ENCODE assay signal across 13 mouse cellular contexts in genomic region chr11:113630642-113631041, GRCm38 (mm10). TPM values are rescaled to one million over a fixed set of nuclear protein-coding genes. Genes with fewer than 3 reads are reported as not detected.
DNase-seq lines count a peak whose midpoint lies in the region; ATAC-seq and TF ChIP-seq lines count a peak whose summit lies in the region.
"Had no signal": no experiment of that assay in that cellular context is flagged by ENCODE, and none has a peak within 500 bp of the region (broad histone marks: within the 10 kb centered on the region; RNA-seq: fewer than 3 reads in every experiment).

No protein-coding gene starts in this region.

- DNase-seq in heart, adult 2 months, result no peak
- no peak for DNase-seq in heart, postnatal 10 days
- DNase-seq in lung, postnatal 0 days (ENCODE audit: low spot score), result peak; percentile 66
- DNase-seq in lung, postnatal 36 days, result no peak
- DNase-seq in NIH3T3 (ENCODE audit: low read depth), result peak; percentile 65
- no peak for DNase-seq in cerebellum, adult 11 months
- DNase-seq: right cerebral cortex, postnatal 25 days had no signal

- H3K9me3 ChIP-seq in lung, postnatal 0 days (ENCODE audit: low read length), result no peaks in the 10 kb centered on the region
- H3K9me3 ChIP-seq: embryonic facial prominence, embryonic 13.5 days; midbrain, embryonic 10.5 days had no signal

- no peaks in the 10 kb centered on the region for H3K4me1 ChIP-seq in heart, adult 2 months (ENCODE audit: control insufficient read depth, insufficient read depth, low read length)
- H3K4me1 ChIP-seq in lung, postnatal 0 days (ENCODE audit: insufficient read depth, low read depth, low read length), result no peaks in the 10 kb centered on the region
- peaks cover 4% of the 10 kb centered on the region; the same call in 1 of the 2 replicates for H3K4me1 ChIP-seq in small intestine, adult 2 months (ENCODE audit: control insufficient read depth, insufficient read depth, insufficient read length, low read length)
- H3K4me1 ChIP-seq: embryonic facial prominence, embryonic 13.5 days; midbrain, embryonic 10.5 days had no signal

- no peak overlapping the region for H3K27ac ChIP-seq in heart, adult 2 months
- no peak overlapping the region for H3K27ac ChIP-seq in lung, postnatal 0 days (ENCODE audit: low read length)
- H3K27ac ChIP-seq in small intestine, adult 2 months (ENCODE audit: insufficient read depth, low read depth, low read length), result peak overlapping the region; percentile 82; the same call in 1 of the 2 replicates
- H3K27ac ChIP-seq: embryonic facial prominence, embryonic 13.5 days; midbrain, embryonic 10.5 days had no signal

- H3K4me2 ChIP-seq in lung, postnatal 0 days (replicated peaks; ENCODE audit: low read depth, low read length), result no peak overlapping the region
- H3K4me2 ChIP-seq: embryonic facial prominence, embryonic 13.5 days; heart, embryonic 11.5 days had no signal

- no peak overlapping the region for H3K9ac ChIP-seq in heart, adult 2 months (ENCODE audit: low read depth, low read length)
- H3K9ac ChIP-seq in lung, postnatal 0 days (replicated peaks; ENCODE audit: low read depth), result no peak overlapping the region
- H3K9ac ChIP-seq: embryonic facial prominence, embryonic 13.5 days had no signal

- peak; percentile 51 for TF ChIP-seq CTCF in heart, adult 2 months (IDR thresholded peaks at IDR 0.05)
- TF ChIP-seq CTCF in lung, postnatal 0 days (IDR thresholded peaks at IDR 0.05), result peak; percentile 59
- TF ChIP-seq CTCF in small intestine, adult 2 months (IDR thresholded peaks at IDR 0.05; ENCODE audit: extremely low read depth, insufficient read length, insufficient replicate concordance, low read depth, low read length), result peak; percentile 21; the same call in 1 of the 2 replicates

- TF ChIP-seq POLR2A in heart, adult 2 months (IDR thresholded peaks at IDR 0.05; ENCODE audit: insufficient read depth, low read depth, low read length), result no peak
- TF ChIP-seq POLR2A in small intestine, adult 2 months (IDR thresholded peaks at IDR 0.05; ENCODE audit: low read depth, low read length), result no peak

- H3K36me3 ChIP-seq in heart, adult 2 months (ENCODE audit: control insufficient read depth, insufficient read depth, low read length), result no peaks in the 10 kb centered on the region
- no peaks in the 10 kb centered on the region for H3K36me3 ChIP-seq in lung, postnatal 0 days (ENCODE audit: insufficient read depth, low read length)
- H3K36me3 ChIP-seq in small intestine, adult 2 months (ENCODE audit: control insufficient read depth, insufficient read depth, low read length), result no peaks in the 10 kb centered on the region
- H3K36me3 ChIP-seq: embryonic facial prominence, embryonic 13.5 days; midbrain, embryonic 10.5 days had no signal

- no peaks in the 10 kb centered on the region for H3K79me2 ChIP-seq in heart, adult 2 months (replicated peaks; ENCODE audit: control insufficient read depth, insufficient read depth, low read length)

- intact Hi-C loops in heart, adult 2 months (cut with DNase I), result loop anchor here (5.0 kb wide), 1 partner anchor 333 kb away; no protein-coding TSS in a partner anchor
- intact Hi-C loops in heart, postnatal 10 days (cut with DNase I), result loop anchor here (1.0 kb wide), 1 partner anchor 455 kb away; no protein-coding TSS in a partner anchor

- no peak for TF ChIP-seq EP300 in heart, adult 2 months (IDR thresholded peaks at IDR 0.05; ENCODE audit: insufficient read depth, low read depth, low read length)
- TF ChIP-seq EP300 in lung, postnatal 0 days (IDR thresholded peaks at IDR 0.05), result no peak

- no peak overlapping the region for H3K4me3 ChIP-seq in heart, adult 2 months
- no peak overlapping the region for H3K4me3 ChIP-seq in lung, postnatal 0 days (ENCODE audit: low read depth, low read length)
- peak overlapping the region; percentile 57 for H3K4me3 ChIP-seq in small intestine, adult 2 months (ENCODE audit: low read depth, low read length)
- H3K4me3 ChIP-seq: embryonic facial prominence, embryonic 13.5 days; midbrain, embryonic 10.5 days had no signal

- no peaks in the 10 kb centered on the region for H3K27me3 ChIP-seq in heart, adult 2 months (ENCODE audit: control insufficient read depth, insufficient read depth, low read length)
- no peaks in the 10 kb centered on the region for H3K27me3 ChIP-seq in lung, postnatal 0 days (replicated peaks; ENCODE audit: insufficient read depth, low read length)
- no peaks in the 10 kb centered on the region for H3K27me3 ChIP-seq in small intestine, adult 2 months (ENCODE audit: control insufficient read depth, insufficient read depth, low read length)
- H3K27me3 ChIP-seq: embryonic facial prominence, embryonic 13.5 days had no signal

- WGBS in heart, adult 2 months, result 64% methylated on average over 7 of the region's 7 CpGs
- WGBS in lung, postnatal 0 days, result 57% methylated on average over 7 of the region's 7 CpGs
- 32% methylated on average over 7 of the region's 7 CpGs for WGBS in small intestine, adult 2 months

- peak; percentile 48; the same call in 1 of the 2 replicates for ATAC-seq in lung, postnatal 0 days
- no peak for ATAC-seq in cerebellum, adult (ENCODE audit: insufficient number of reproducible peaks, low FRiP score, low TSS enrichment)
- ATAC-seq: hindbrain, embryonic 16.5 days had no signal

RNA-seq across cellular contexts. Expression of gene Sstr2, which starts 11.5 kb away (rescaled TPM):
- not detected for total RNA-seq in heart, adult 2 months (2021)
- not detected in 2 replicates for polyA plus RNA-seq in heart, adult 2 months (2012; rRNA removed)
- total RNA-seq in heart, postnatal 10 days (2021), result not detected
- polyA plus RNA-seq in lung, postnatal 0 days (2015; fragmentation: Nextera tagmentation; extraction: Ambion mirVana), result 3.9 and 4.0 TPM in 2 replicates
- 0.23 and 2.2 TPM in 2 replicates for polyA plus RNA-seq in small intestine, adult 2 months (2012; rRNA removed)

RNA-seq across cellular contexts. Expression of gene Cog1, which starts 18.3 kb away (rescaled TPM):
- total RNA-seq in heart, adult 2 months (2021), result 10 to 100 TPM; 16.9 to 18.6 TPM
- 25.2 and 32.7 TPM in 2 replicates for polyA plus RNA-seq in heart, adult 2 months (2012; rRNA removed)
- 10 to 100 TPM; 17.1 to 18.1 TPM for total RNA-seq in heart, postnatal 10 days (2021)
- polyA plus RNA-seq in lung, postnatal 0 days (2015; fragmentation: Nextera tagmentation; extraction: Ambion mirVana), result 18.6 and 19.0 TPM in 2 replicates
- polyA plus RNA-seq in small intestine, adult 2 months (2012; rRNA removed), result 30.2 and 50.2 TPM in 2 replicates

RNA-seq across cellular contexts. Expression of gene Slc39a11, which starts 19.2 kb away (rescaled TPM):
- total RNA-seq in heart, adult 2 months (2021), result 1 to 10 TPM; 2.6 to 2.7 TPM
- 3.7 and 5.6 TPM in 2 replicates for polyA plus RNA-seq in heart, adult 2 months (2012; rRNA removed)
- 1 to 10 TPM; 6.2 to 8.1 TPM for total RNA-seq in heart, postnatal 10 days (2021)
- 14.3 and 15.1 TPM in 2 replicates for polyA plus RNA-seq in lung, postnatal 0 days (2015; fragmentation: Nextera tagmentation; extraction: Ambion mirVana)
- polyA plus RNA-seq in small intestine, adult 2 months (2012; rRNA removed), result 30.5 and 32.4 TPM in 2 replicates

RNA-seq across cellular contexts. Expression of gene Fam104a, which starts 53.3 kb away (rescaled TPM):
- 10 to 100 TPM; 15.3 to 16.4 TPM for total RNA-seq in heart, adult 2 months (2021)
- 10.7 and 12.4 TPM in 2 replicates for polyA plus RNA-seq in heart, adult 2 months (2012; rRNA removed)
- 10 to 100 TPM; 21.1 TPM for total RNA-seq in heart, postnatal 10 days (2021)
- polyA plus RNA-seq in lung, postnatal 0 days (2015; fragmentation: Nextera tagmentation; extraction: Ambion mirVana), result 41.3 and 44.1 TPM in 2 replicates
- 19.1 and 33.4 TPM in 2 replicates for polyA plus RNA-seq in small intestine, adult 2 months (2012; rRNA removed)

RNA-seq across cellular contexts. Expression of gene D11Wsu47e, which starts 53.6 kb away (rescaled TPM):
- 1 to 10 TPM; 5.8 to 6.4 TPM for total RNA-seq in heart, adult 2 months (2021)
- polyA plus RNA-seq in heart, adult 2 months (2012; rRNA removed), result 4.7 and 7.8 TPM in 2 replicates
- 1 to 10 TPM; 7.1 to 8.4 TPM for total RNA-seq in heart, postnatal 10 days (2021)
- polyA plus RNA-seq in lung, postnatal 0 days (2015; fragmentation: Nextera tagmentation; extraction: Ambion mirVana), result 10.3 and 11.9 TPM in 2 replicates
- 2.6 and 3.1 TPM in 2 replicates for polyA plus RNA-seq in small intestine, adult 2 months (2012; rRNA removed)

Comparison
In these comparisons a context has a peak if more than half of its experiments do, and no peak if none do; other contexts are left out.
1. DNase-seq: peak in lung, postnatal 0 days (single experiment) and NIH3T3 (single experiment); none in heart, adult 2 months (0 of 2), heart, postnatal 10 days (0 of 2), lung, postnatal 36 days (single experiment) and cerebellum, adult 11 months (single experiment).
2. Peak in every context shown above with its lines, with median percentiles within 50 percentile points of each other: CTCF ChIP-seq.